Mouse (Mus musculus) adrenal gland, postnatal 36 days (tissue): ENCODE results near the gene 4930523C07Rik. TPM values are rescaled to one million over a fixed set of nuclear protein-coding genes. Genes with fewer than 3 reads are reported as not detected.

ENCODE experiments used
- DNase-seq, 2 experiments: peaks; one replicate each; pipeline ENCODE4 v3.0.0; 2021; ENCODE audit warnings: mixed read lengths in 1 of 2
- long read RNA-seq, 2 experiments: library from polyadenylated mRNA; stranded (forward); transcript quantifications; one replicate each; pipeline ENCODE4 v2.0.0; 2021; ENCODE audit warnings: borderline sequencing depth in 2 of 2
- total RNA-seq, 2 experiments: library from RNA; stranded (reverse); gene quantifications; 2 replicates each; pipeline ENCODE4 v1.2.3; 2021

Gene 4930523C07Rik
- 10 to 100 TPM; 10.7 to 20.6 TPM for total RNA-seq
- long read RNA-seq, experiment 1, full-length matches to known transcripts, result 10 of 16 reads
- long read RNA-seq, experiment 1, partial matches to known transcripts, result 0 of 16 reads
- long read RNA-seq, experiment 1, other reads (novel, unspliced or antisense), result 6 of 16 reads
- long read RNA-seq, experiment 2, full-length matches to known transcripts, result 2 of 2 reads
- long read RNA-seq, experiment 2, partial matches to known transcripts, result 0 of 2 reads
- long read RNA-seq, experiment 2, other reads (novel, unspliced or antisense), result 0 of 2 reads

GRCm38 (mm10) chr1:160044237-160045021 is at the start of gene 4930523C07Rik:
TSS of gene 4930523C07Rik (plus strand) at chr1:160044382.
- DNase-seq, result peak; percentile 83 to 91

GRCm38 (mm10) chr1:159997329-159997728 is 46.9 kb upstream of the 4930523C07Rik start:
- no peak for DNase-seq

- DNase-seq, result no peak
Measured at GRCm38 (mm10) chr1:159998349-159998748, 45.8 kb upstream of the 4930523C07Rik start.

GRCm38 (mm10) chr1:159999232-159999631 is 45.0 kb upstream of the 4930523C07Rik start:
- no peak for DNase-seq

GRCm38 (mm10) chr1:160005319-160005718 is 38.9 kb upstream of the 4930523C07Rik start:
- DNase-seq, result no peak

- no peak for DNase-seq
Measured at GRCm38 (mm10) chr1:160006919-160007588, 37.1 kb upstream of the 4930523C07Rik start.

GRCm38 (mm10) chr1:160013042-160013441 is 31.1 kb upstream of the 4930523C07Rik start:
- no peak for DNase-seq

- DNase-seq, result no peak
Measured at GRCm38 (mm10) chr1:160024339-160024980, 19.7 kb upstream of the 4930523C07Rik start.

GRCm38 (mm10) chr1:160025146-160025894 is 18.9 kb upstream of the 4930523C07Rik start:
- DNase-seq, result no peak

GRCm38 (mm10) chr1:160025895-160026255 is 18.3 kb upstream of the 4930523C07Rik start:
- DNase-seq, result no peak

GRCm38 (mm10) chr1:160027939-160028338 is 16.2 kb upstream of the 4930523C07Rik start:
- DNase-seq, result no peak

- DNase-seq, result no peak
Measured at GRCm38 (mm10) chr1:160033948-160034598, 10.1 kb upstream of the 4930523C07Rik start.

GRCm38 (mm10) chr1:160035561-160035960 is 8.6 kb upstream of the 4930523C07Rik start:
- DNase-seq, result no peak

- peak; percentile 3 to 28 for DNase-seq
Measured at GRCm38 (mm10) chr1:160036996-160037521, 7.1 kb upstream of the 4930523C07Rik start.

- DNase-seq, result no peak
Measured at GRCm38 (mm10) chr1:160039951-160040645, 4.1 kb upstream of the 4930523C07Rik start.

GRCm38 (mm10) chr1:160041264-160041775 is 2.9 kb upstream of the 4930523C07Rik start:
- DNase-seq, result no peak

GRCm38 (mm10) chr1:160042351-160042750 is 1.8 kb upstream of the 4930523C07Rik start:
- DNase-seq, result no peak

GRCm38 (mm10) chr1:160043271-160043975 is 759 bp upstream of the 4930523C07Rik start:
- peak; percentile 3 to 18 for DNase-seq

GRCm38 (mm10) chr1:160045056-160045715 is 1.0 kb downstream of the 4930523C07Rik start:
- peak; percentile 38 to 54 for DNase-seq
